Mouse (Mus musculus) heart, postnatal 0 days (tissue): ENCODE measurements at regions not wholly inside any gene's neighbourhood (a gene's known extent, or its start where the extent isn't known, plus 50 kb on each side); places are given as distances from the start of the nearest gene placed in this dataset.

ENCODE experiments used
- ATAC-seq: fragments of 200-750 bp; cut with Nextera tagmentation; 2 replicates; pipeline ENCODE4 v1.8.0; 2017; ENCODE audit warnings: low read depth, moderate number of reproducible peaks, moderate library complexity; ENCODE audit not compliant: insufficient read depth
- DNase-seq: peaks from one replicate; pipeline ENCODE4 v3.0.0-alpha.2; 2016; ENCODE audit warnings: low spot score
- H3K27ac ChIP-seq: fragments of 300-500 bp; sonication (generic); 2 replicates; pipeline ENCODE4 v1.5.1; 2014; ENCODE audit warnings: low read depth, mild to moderate bottlenecking
- H3K27me3 ChIP-seq: fragments of 300-500 bp; sonication (generic); 2 replicates; pipeline ENCODE4 v1.6.1; 2014; ENCODE audit warnings: low read length, mixed read lengths; ENCODE audit not compliant: control insufficient read depth, insufficient read depth
- H3K36me3 ChIP-seq: fragments of 300-500 bp; sonication (generic); replicated peaks from 2 replicates; pipeline ENCODE4 v1.6.1; 2014; ENCODE audit warnings: low read length, mixed read lengths; ENCODE audit not compliant: control insufficient read depth, insufficient read depth
- H3K4me1 ChIP-seq: fragments of 300-500 bp; sonication (generic); 2 replicates; pipeline ENCODE4 v1.6.1; 2014; ENCODE audit warnings: antibody characterized with exemption; ENCODE audit not compliant: control insufficient read depth, insufficient read depth
- H3K4me2 ChIP-seq: fragments of 300-500 bp; sonication (generic); 2 replicates; pipeline ENCODE4 v1.6.1; 2014; ENCODE audit warnings: low read depth, mild to moderate bottlenecking, low read length, moderate library complexity
- H3K4me3 ChIP-seq: fragments of 300-500 bp; sonication (generic); 2 replicates; pipeline ENCODE4 v1.5.1; 2014; ENCODE audit warnings: low read depth, low read length
- H3K9ac ChIP-seq: fragments of 300-500 bp; sonication (generic); replicated peaks from 2 replicates; pipeline ENCODE4 v1.6.1; 2014; ENCODE audit warnings: low read depth, low read length, mixed read lengths
- H3K9me3 ChIP-seq: fragments of 300-500 bp; sonication (generic); replicated peaks from 2 replicates; pipeline ENCODE4 v1.6.1; 2016; ENCODE audit warnings: low read length; ENCODE audit not compliant: control insufficient read depth
- CTCF ChIP-seq: IDR thresholded peaks from 2 replicates; pipeline ENCODE4 v1.5.1; 2016; ENCODE audit warnings: antibody characterized with exemption, control low read depth, low read depth
- EP300 ChIP-seq: IDR thresholded peaks from 2 replicates; pipeline ENCODE4 v1.6.1; 2016; ENCODE audit warnings: antibody characterized with exemption, low read depth
- WGBS: fragments of 180-500 bp; shearing (Covaris S2); extraction: QIAGEN DNeasy Blood & Tissue Kit; methylation state at CpG from one replicate; pipeline ENCODE4 v1.1.7; 2014; 5-methylcytosine and 5-hydroxymethylcytosine counted together

GRCm38 (mm10) chr5:17280203-17280602 is 92.8 kb upstream of the Speer4f2 start:
- no peak for DNase-seq
- H3K36me3 ChIP-seq: no peaks in the 10 kb centered on the region

GRCm38 (mm10) chr5:17280951-17281350 is 92.0 kb upstream of the Speer4f2 start:
- Histone ChIP-seq H3K4me2 (no peak overlapping the region), H3K4me1 (no peaks in the 10 kb centered on the region), H3K27ac (no peak overlapping the region), H3K27me3 (no peaks in the 10 kb centered on the region), H3K4me3 (no peak overlapping the region), H3K9ac (no peak overlapping the region), H3K36me3 (no peaks in the 10 kb centered on the region), H3K9me3 (no peaks in the 10 kb centered on the region)
- WGBS: 98% methylated on average over 2 of the region's 2 CpGs
- ATAC-seq: no peak
- TF ChIP-seq CTCF: no peak
- TF ChIP-seq EP300: no peak
- DNase-seq: no peak

More at GRCm38 (mm10) chr5:17280203-17280602, 92.8 kb upstream of the Speer4f2 start:
- Histone ChIP-seq H3K4me1 (no peaks in the 10 kb centered on the region), H3K9ac (no peak overlapping the region), H3K9me3 (no peaks in the 10 kb centered on the region), H3K27me3 (no peaks in the 10 kb centered on the region), H3K4me3 (no peak overlapping the region), H3K27ac (no peak overlapping the region), H3K4me2 (no peak overlapping the region)
- WGBS: 74% methylated on average over 4 of the region's 4 CpGs
- no peak for ATAC-seq
- TF ChIP-seq EP300: no peak
- no peak for TF ChIP-seq CTCF

GRCm38 (mm10) chr5:17289028-17289427 is 84.0 kb upstream of the Speer4f2 start:
- no peaks in the 10 kb centered on the region for H3K4me1 ChIP-seq
- H3K9ac ChIP-seq: no peak overlapping the region
- H3K4me3 ChIP-seq: no peak overlapping the region
- H3K36me3 ChIP-seq: no peaks in the 10 kb centered on the region
- no peaks in the 10 kb centered on the region for H3K27me3 ChIP-seq
- no peak overlapping the region for H3K4me2 ChIP-seq
- H3K27ac ChIP-seq: no peak overlapping the region
- DNase-seq (no peak), ATAC-seq (no peak)
- no peak for TF ChIP-seq CTCF
- 43% methylated on average over 1 of the region's 1 CpGs for WGBS
- H3K9me3 ChIP-seq: no peaks in the 10 kb centered on the region

- no peak for ATAC-seq
- Histone ChIP-seq H3K4me2 (no peak overlapping the region), H3K4me3 (no peak overlapping the region), H3K36me3 (no peaks in the 10 kb centered on the region), H3K9me3 (no peaks in the 10 kb centered on the region), H3K4me1 (no peaks in the 10 kb centered on the region), H3K9ac (no peak overlapping the region), H3K27me3 (no peaks in the 10 kb centered on the region), H3K27ac (no peak overlapping the region)
- no peak for TF ChIP-seq CTCF
- TF ChIP-seq EP300: no peak
- WGBS: 62% methylated on average over 2 of the region's 2 CpGs
- DNase-seq: no peak
These were observed 80.4 kb upstream of the Speer4f2 start for GRCm38 (mm10) chr5:17292559-17292958.

- Histone ChIP-seq H3K27me3 (no peaks in the 10 kb centered on the region), H3K27ac (no peak overlapping the region), H3K4me1 (no peaks in the 10 kb centered on the region), H3K9ac (no peak overlapping the region), H3K36me3 (no peaks in the 10 kb centered on the region), H3K4me3 (no peak overlapping the region), H3K9me3 (no peaks in the 10 kb centered on the region), H3K4me2 (no peak overlapping the region)
- ATAC-seq (no peak), DNase-seq (no peak)
- TF ChIP-seq CTCF (no peak), EP300 (no peak)
- WGBS: 79% methylated on average over 4 of the region's 4 CpGs
These were observed 76.4 kb upstream of the Speer4f2 start for GRCm38 (mm10) chr5:17296571-17297035.

GRCm38 (mm10) chr5:17299846-17300245 is 73.1 kb upstream of the Speer4f2 start:
- H3K9me3 ChIP-seq: no peaks in the 10 kb centered on the region
- TF ChIP-seq CTCF: no peak
- no peak for TF ChIP-seq EP300
- no peak overlapping the region for H3K27ac ChIP-seq
- no peak overlapping the region for H3K9ac ChIP-seq
- H3K27me3 ChIP-seq: no peaks in the 10 kb centered on the region
- no peak overlapping the region for H3K4me3 ChIP-seq
- H3K36me3 ChIP-seq: no peaks in the 10 kb centered on the region
- no peaks in the 10 kb centered on the region for H3K4me1 ChIP-seq
- no peak overlapping the region for H3K4me2 ChIP-seq
- DNase-seq: no peak
- ATAC-seq: no peak
